Mouse (Mus musculus) adrenal gland, adult 2 months (tissue): Measurements from ENCODE around the gene Tk1. TPM values are rescaled to one million over a fixed set of nuclear protein-coding genes. Genes with fewer than 3 reads are reported as not detected.
"Not testable (repeated sequence)": the region's sequence is repeated elsewhere in the genome, so short reads cannot be mapped to it uniquely, and the experiment has no call there.

Experiments
- DNase-seq: peaks from one replicate; pipeline ENCODE4 v3.0.0; 2021
- polyA plus RNA-seq: library from polyadenylated mRNA; depleted of rRNA; stranded (reverse); fragments of >200 nt; gene quantifications from 2 replicates; pipeline ENCODE4 v1.2.3, GENCODE M21; 2012
- total RNA-seq, 2 experiments: library from RNA; stranded (reverse); gene quantifications; 2 replicates each; pipeline ENCODE4 v1.2.3; 2021

Gene Tk1
- total and polyA plus RNA-seq, 3 experiments, result 2.2 to 10.2 (median 3.1) TPM

DNA sequence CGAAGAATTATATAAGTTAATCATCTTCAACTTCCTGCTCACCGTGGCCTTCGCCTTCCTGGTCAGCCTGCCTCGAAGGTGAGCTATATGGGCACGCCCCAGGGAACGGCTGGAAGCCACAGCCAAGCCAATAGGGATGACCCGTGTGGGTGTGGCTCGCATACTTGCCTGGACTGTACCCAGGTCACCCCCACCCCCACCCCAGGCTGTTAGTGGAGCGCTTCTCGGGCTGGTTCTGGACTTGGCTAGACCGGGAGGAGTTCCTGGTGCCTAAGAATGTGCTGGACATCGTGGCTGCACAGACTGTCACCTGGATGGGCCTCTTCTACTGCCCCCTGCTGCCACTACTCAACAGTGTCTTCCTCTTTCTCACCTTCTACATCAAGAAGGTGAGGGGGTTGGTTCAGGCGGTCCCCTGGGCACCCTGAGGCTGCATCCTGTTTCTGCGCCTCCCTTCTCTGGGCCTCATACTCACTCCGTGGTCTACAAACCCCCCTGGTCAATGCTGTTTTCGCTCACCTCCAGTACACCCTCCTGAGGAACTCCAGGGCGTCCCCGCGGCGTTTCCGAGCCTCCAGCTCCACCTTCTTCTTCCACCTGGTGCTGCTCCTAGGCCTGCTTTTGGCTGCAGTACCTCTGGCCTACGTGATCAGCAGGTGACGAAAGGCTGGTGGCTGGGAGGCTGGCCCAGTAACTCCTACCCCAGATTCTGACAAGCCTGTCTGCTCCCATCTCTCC is 35.0 kb downstream of the Tk1 start:
- peak; percentile 29 for DNase-seq

GRCm38 (mm10) chr11:117790286-117790685 is 35.6 kb downstream of the Tk1 start:
- DNase-seq, result peak; percentile 75

GRCm38 (mm10) chr11:117788481-117788880 is 37.4 kb downstream of the Tk1 start:
- not testable (repeated sequence) for DNase-seq

DNA sequence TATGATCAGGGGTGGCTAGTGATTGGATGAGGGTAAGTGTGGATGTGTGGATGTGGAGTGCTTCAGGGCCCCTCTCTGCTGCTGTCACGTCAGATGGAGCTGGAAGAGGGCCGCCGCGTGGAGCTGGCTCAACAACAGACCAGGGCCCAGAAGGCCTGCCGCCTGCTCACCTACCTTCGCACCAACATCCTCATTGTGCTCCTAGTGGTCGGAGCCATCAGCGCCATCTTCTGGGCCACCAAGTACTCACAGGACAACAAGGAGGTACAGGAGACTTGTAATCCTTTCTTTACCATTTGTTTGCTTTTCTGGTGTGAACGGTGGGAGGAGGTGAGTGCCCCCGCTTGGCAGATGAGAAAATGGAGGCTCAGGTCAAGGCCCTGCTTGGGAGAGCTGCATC is 39.6 kb downstream of the Tk1 start:
- peak; percentile 67 for DNase-seq

DNA sequence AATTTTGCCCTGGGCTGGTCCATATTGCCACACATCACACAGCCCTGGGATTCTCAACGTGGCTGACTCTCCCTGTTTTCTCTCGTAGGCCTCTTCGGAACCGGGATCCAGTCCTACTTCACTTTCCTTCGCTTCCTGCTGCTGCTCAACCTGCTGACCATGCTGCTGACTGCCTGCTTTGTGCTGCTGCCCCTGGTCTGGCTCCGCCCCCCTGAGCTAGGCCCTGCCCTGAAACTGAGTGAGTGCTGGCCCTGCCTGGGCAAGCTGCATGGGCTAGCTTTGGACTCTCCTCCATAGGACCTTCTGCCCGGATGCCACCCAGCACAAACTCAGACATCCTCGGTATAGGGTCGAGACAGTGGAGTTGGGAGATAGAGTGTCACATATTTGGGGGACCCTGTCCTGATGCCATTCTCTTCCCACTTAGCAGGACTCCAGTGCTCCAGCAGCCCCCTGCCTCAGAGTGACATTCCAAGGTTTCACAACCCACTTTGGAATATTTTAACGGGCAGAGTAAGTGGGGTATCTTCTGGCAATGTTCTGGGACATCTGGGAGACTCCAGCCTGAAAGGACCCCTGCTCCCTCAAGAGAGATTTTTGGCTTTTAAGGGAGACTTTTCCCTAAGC is 42.1 kb downstream of the Tk1 start:
- no peak for DNase-seq

DNA sequence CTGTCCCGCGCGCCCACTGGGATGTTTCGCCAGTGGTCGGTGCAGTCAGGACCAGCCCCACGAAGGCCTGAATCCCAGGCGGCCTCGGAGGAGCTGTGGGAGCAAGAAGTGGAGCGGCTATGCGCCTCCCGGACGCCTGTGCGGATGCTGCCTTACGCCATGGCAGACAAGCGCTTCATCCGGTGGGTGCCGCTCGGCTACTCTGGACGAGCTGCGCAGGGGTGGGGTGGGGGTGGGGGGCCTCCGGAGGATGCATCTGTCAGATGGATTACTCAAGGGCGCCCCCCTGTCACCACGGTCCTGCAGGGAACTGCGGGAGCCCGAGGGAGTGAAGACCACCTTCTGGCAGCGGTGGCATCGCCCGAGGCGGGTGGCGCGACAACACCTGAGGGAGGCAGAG is 42.8 kb downstream of the Tk1 start:
- peak; percentile 50 for DNase-seq

DNA sequence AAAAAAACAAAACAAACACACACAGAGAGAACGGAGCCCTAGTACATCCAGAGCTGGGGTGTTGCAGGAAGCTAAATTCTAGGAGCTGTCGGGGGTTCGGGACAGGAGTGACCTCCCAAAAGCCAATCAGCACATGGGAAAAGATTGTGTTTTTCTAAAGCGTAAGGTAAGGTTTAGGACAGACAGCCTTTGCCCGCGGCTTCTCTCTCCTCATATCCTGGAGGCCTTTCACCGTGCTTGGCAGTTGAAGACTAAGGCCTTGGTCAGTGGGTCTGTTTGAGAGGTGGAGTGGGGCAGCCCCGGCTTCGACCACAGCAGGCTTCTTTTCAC is 43.2 kb downstream of the Tk1 start:
- DNase-seq, result no peak

DNA sequence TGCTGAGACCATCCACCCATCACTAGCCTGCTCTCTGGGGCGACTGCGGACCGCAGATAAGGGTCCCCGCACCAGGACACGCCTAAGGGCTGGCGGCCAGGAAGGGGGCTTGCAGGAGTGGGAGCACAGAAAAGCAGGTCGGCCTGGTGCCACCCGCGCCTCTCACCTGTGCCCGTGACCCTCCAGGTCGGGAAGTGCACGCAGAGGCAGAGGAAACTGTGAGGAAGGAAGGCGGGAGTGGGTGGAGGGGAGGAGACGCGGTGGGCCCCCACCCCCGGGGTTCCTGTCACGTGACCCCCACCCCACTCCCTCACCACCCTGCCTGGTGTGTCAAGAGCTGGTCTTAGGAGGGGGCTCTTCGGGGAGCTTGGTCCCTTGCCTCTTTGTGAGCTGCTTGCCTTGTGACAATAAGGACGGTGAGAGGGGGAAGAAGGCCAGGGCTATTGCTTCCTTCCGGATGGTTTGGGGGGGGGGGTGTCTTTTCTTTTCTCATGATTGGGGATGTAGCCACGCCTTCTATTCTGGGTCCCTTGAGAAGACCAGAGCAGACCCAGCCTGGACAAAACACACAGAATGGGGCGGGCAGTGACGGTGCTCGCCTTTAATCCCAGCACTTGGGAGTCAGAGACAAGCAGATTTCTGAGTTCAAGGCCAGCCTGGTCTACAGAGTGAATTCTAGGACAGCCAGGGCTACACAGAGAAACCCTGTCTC is 43.7 kb downstream of the Tk1 start, which contains the start of the genes Tmc8 and Tmc6:
TSS of gene Tmc8 (plus strand) at position 84 of the 712 bp plus-strand sequence.
TSS of gene Tmc6 (minus strand) at position 206 of the 712 bp plus-strand sequence.
- peak; percentile 65 for DNase-seq

GRCm38 (mm10) chr11:117781199-117781821 is 44.6 kb downstream of the Tk1 start:
- DNase-seq, result peak; percentile 93

DNA sequence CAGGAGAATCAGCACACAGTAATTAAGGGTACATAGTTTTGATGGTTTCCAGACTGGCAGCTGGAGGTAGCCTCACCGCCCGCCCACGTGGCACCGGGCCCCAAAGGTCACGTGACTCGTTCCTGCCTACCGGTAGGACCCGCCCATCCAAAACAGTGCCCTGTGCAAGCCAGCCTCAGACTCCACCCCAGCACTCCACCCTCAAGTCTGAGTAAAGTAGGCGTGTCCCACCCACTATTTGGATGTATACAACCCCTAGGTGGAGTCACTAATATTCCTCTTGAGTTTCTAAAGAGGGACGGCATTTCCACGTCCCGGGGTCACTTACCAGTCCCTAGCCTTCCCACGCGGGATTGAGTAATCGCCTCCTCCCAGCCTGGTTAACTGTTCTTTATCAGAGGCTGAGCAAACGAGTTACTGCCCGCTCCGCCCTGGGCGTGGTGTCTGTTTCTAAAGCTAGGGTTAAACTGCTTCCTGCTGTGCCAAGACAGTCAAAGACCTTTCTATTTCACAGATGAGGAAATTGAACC is 45.2 kb downstream of the Tk1 start:
- peak; percentile 95 for DNase-seq

DNA sequence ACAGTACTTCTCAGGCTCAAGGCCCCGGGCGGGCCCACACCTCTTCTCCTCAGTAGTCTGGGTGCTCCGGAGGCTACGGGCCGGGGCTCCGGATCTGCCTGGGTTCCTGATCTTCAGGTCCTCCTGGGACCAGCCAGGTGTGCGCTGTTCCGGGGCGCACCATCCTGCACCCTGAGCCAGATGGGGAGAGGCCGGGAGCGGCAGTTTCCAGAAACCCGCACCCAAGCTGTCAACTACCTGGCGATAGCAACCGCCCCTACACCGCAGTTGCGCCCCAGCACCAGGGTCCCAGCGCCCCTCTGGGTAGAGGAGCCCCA is 45.7 kb downstream of the Tk1 start:
- no peak for DNase-seq

GRCm38 (mm10) chr11:117779434-117780198 is 46.3 kb downstream of the Tk1 start:
- DNase-seq, result peak; percentile 88

- peak; percentile 57 for DNase-seq
Observed at GRCm38 (mm10) chr11:117778851-117779433, 47.0 kb downstream of the Tk1 start.

- peak; percentile 56 for DNase-seq
Observed at GRCm38 (mm10) chr11:117778031-117778430, 47.9 kb downstream of the Tk1 start.

GRCm38 (mm10) chr11:117777111-117777510 is 48.8 kb downstream of the Tk1 start:
- no peak for DNase-seq

GRCm38 (mm10) chr11:117776085-117776792 is 49.7 kb downstream of the Tk1 start:
- peak; percentile 69 for DNase-seq

DNA sequence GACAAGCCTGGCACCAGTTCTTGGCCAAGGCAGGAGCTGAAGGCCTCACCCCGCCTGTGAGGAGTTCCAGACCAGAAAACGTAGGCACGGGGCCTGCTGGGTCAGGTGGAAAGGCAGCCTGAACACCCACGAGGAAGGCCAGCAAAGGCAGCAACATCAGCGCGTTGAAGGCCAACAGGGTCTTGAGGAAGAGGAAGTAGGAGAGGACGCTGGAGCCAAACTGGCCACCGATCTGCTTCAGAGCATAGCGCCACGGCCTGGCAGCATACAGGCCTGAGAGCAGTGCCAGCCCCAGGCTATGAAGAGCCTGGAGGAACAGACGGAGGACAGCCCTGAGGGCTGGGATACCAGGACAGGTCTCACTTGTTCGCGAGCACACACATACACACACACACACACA is 50.4 kb downstream of the Tk1 start:
- DNase-seq, result no peak

DNA sequence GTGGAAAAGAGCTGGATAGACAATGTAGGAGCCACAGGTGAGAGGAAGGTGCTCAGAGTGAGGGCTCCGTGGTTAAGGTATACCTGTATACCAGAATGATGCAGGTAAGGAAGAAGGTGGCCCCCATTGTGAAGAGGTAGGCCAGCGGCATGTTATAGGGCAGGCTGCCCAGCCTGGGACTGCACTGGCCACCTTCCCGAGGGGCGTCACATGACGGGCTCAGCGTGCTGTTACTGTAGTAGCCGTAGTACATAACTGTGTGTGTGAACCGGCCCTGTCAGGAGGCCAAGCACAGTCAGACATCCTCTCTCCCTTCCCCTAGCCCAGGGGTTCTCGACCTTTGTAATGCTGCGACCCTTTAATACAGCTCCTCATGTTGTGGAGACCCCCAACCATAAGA is 51.0 kb downstream of the Tk1 start:
- no peak for DNase-seq

- no peak for DNase-seq
Observed at GRCm38 (mm10) chr11:117772352-117772751, 53.5 kb downstream of the Tk1 start.

DNA sequence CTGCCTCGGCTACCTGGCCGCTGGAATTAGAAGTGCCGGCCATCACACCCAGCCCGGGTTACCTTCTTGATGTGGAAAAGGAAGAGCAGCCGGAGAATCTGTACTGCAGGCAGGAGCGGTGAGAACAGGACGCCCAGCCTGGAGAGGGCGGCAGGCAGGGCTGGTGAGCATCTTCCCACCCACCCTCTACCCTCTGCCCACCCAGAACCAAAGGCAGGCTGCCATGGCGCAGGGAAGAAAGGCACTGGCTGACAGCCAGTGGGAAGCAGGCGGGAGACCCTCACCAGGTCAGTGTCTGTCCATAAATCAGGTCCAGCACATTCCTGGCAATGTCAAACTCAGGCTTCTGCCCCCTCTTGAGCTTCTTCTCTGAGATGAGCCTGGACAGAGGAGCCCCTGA is 55.5 kb downstream of the Tk1 start:
- no peak for DNase-seq

DNA sequence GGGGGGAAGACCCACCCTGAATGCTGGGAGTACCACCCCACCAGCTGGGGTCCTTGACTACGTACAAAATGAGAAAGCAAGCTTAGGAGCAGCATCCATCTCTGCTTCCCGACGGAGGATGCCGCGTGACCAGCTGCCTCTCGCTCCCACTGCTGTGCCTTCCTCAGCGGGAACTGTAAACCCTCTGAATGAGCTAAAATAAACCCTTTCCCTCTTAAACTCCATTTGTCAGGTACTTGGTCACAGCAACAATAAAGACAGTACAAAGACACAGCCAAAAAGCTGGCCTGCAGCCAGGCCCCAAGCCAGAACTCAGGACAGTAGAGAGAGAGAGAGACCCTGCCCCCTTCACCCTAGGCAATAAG is 56.2 kb downstream of the Tk1 start:
- DNase-seq, result no peak
